Mouse (Mus musculus) stomach, adult 2 months (tissue): Measurements from ENCODE around the gene Jund. TPM values are rescaled to one million over a fixed set of nuclear protein-coding genes. Genes with fewer than 3 reads are reported as not detected.

ENCODE experiments used
- polyA plus RNA-seq: library from polyadenylated mRNA; depleted of rRNA; stranded (reverse); fragments of >200 nt; gene quantifications from 2 replicates; pipeline ENCODE4 v1.2.3, GENCODE M21; 2012; rRNA removed

Jund gene
- 305 and 826 TPM in 2 replicates for polyA plus RNA-seq

GRCm38 (mm10) chr8:70698310-70699109, at the start of gene Jund:
TSS of gene Jund (plus strand) at chr8:70698949.

GRCm38 (mm10) chr8:70660273-70660725, 38.5 kb upstream of the Jund start, which contains the start of gene Pgpep1:
TSS of gene Pgpep1 (minus strand) at chr8:70660388.

GRCm38 (mm10) chr8:70673079-70673856, 25.5 kb upstream of the Jund start, which contains the start of gene Lsm4:
TSS of gene Lsm4 (plus strand) at chr8:70673248.

GRCm38 (mm10) chr8:70703287-70703686, 4.5 kb downstream of the Jund start, which contains the start of gene Iqcn:
TSS of gene Iqcn (plus strand) at chr8:70703457.

GRCm38 (mm10) chr8:70718297-70718696, 19.5 kb downstream of the Jund start, which contains the start of gene Gm3336:
TSS of gene Gm3336 (plus strand) at chr8:70718543.

GRCm38 (mm10) chr8:70723486-70724210, 24.9 kb downstream of the Jund start, which contains the start of gene Pde4c:
TSS of gene Pde4c (plus strand) at chr8:70723720.

Other genes with a start within 250 kb of the Jund start
- 20.8 and 22.8 TPM in 2 replicates for gene Klhl26, start 222.0 kb upstream of the Jund start, polyA plus RNA-seq
- 1.1 and 2.1 TPM in 2 replicates for gene Tmem59l, start 211.6 kb upstream of the Jund start, polyA plus RNA-seq
- gene Crlf1, start 205.8 kb upstream of the Jund start, polyA plus RNA-seq = 3.8 and 8.9 TPM in 2 replicates
- 97.6 and 155 TPM in 2 replicates for gene Rex1bd, start 192.2 kb upstream of the Jund start, polyA plus RNA-seq
- 632 and 635 TPM in 2 replicates for gene Uba52, start 188.1 kb upstream of the Jund start, polyA plus RNA-seq
- 182 and 242 TPM in 2 replicates for gene Fkbp8, start 171.2 kb upstream of the Jund start, polyA plus RNA-seq
- 39.8 and 46.2 TPM in 2 replicates for gene Kxd1, start 171.0 kb upstream of the Jund start, polyA plus RNA-seq
- gene Ell, start 159.5 kb upstream of the Jund start, polyA plus RNA-seq = 18.0 and 18.3 TPM in 2 replicates
- 48.7 and 85.8 TPM in 2 replicates for gene Isyna1, start 104.6 kb upstream of the Jund start, polyA plus RNA-seq
- 157 and 297 TPM in 2 replicates for gene Ssbp4, start 90.1 kb upstream of the Jund start, polyA plus RNA-seq
- 2.1 and 5.5 TPM in 2 replicates for gene Lrrc25, start 82.8 kb upstream of the Jund start, polyA plus RNA-seq
- 1.5 and 4.3 TPM in 2 replicates for gene Gdf15, start 66.5 kb upstream of the Jund start, polyA plus RNA-seq
- gene Pgpep1, start 38.6 kb upstream of the Jund start, polyA plus RNA-seq = 6.0 and 8.1 TPM in 2 replicates
- gene Lsm4, start 25.7 kb upstream of the Jund start, polyA plus RNA-seq = 43.4 and 55.5 TPM in 2 replicates
- 0.01 and 0.06 TPM in 2 replicates for gene Iqcn, start 4.5 kb downstream of the Jund start, polyA plus RNA-seq
- 78.8 and 98.8 TPM in 2 replicates for gene Gm3336, start 19.6 kb downstream of the Jund start, polyA plus RNA-seq
- 4.4 and 8.1 TPM in 2 replicates for gene Pde4c, start 24.8 kb downstream of the Jund start, polyA plus RNA-seq
- 26.6 and 31.2 TPM in 2 replicates for gene Rab3a, start 55.7 kb downstream of the Jund start, polyA plus RNA-seq
- 90.0 and 283 TPM in 2 replicates for gene Mpv17l2, start 62.0 kb downstream of the Jund start, polyA plus RNA-seq
- 152 and 224 TPM in 2 replicates for gene Pik3r2, start 77.8 kb downstream of the Jund start, polyA plus RNA-seq
- 40.6 and 40.8 TPM in 2 replicates for gene Mast3, start 106.1 kb downstream of the Jund start, polyA plus RNA-seq
- 0.27 and 0.49 TPM in 2 replicates for gene Il12rb1, start 109.5 kb downstream of the Jund start, polyA plus RNA-seq
- gene Arrdc2, start 140.8 kb downstream of the Jund start, polyA plus RNA-seq = 34.5 and 41.1 TPM in 2 replicates
- 2.6 and 3.1 TPM in 2 replicates for gene Kcnn1, start 164.3 kb downstream of the Jund start, polyA plus RNA-seq
- 38.7 and 55.7 TPM in 2 replicates for gene Ccdc124, start 175.0 kb downstream of the Jund start, polyA plus RNA-seq
- 165 and 247 TPM in 2 replicates for gene Slc5a5, start 193.8 kb downstream of the Jund start, polyA plus RNA-seq
- 3,410 and 3,519 TPM in 2 replicates for gene Rpl18a, start 198.5 kb downstream of the Jund start, polyA plus RNA-seq
- 19.5 and 26.4 TPM in 2 replicates for gene Map1s, start 207.0 kb downstream of the Jund start, polyA plus RNA-seq